Mouse (Mus musculus) layer of hippocampus, postnatal 36 days (tissue): ENCODE results near the gene Zdhhc5. TPM values are rescaled to one million over a fixed set of nuclear protein-coding genes. Genes with fewer than 3 reads are reported as not detected.

Experiments
- DNase-seq, 2 experiments: peaks; one replicate each; pipeline ENCODE4 v3.0.0; 2022
- microRNA-seq, 2 experiments: library from miRNA; unstranded; fragments of <30 nt; microRNA quantifications; one replicate each; pipeline ENCODE4 v1.2.0; 2021
- total RNA-seq, 2 experiments: library from RNA; stranded (reverse); gene quantifications; 2 replicates each; pipeline ENCODE4 v1.2.3; 2021

Gene Zdhhc5
- total RNA-seq, 2 experiments from 2014 or later = 37.1 to 38.9 TPM

DNA sequence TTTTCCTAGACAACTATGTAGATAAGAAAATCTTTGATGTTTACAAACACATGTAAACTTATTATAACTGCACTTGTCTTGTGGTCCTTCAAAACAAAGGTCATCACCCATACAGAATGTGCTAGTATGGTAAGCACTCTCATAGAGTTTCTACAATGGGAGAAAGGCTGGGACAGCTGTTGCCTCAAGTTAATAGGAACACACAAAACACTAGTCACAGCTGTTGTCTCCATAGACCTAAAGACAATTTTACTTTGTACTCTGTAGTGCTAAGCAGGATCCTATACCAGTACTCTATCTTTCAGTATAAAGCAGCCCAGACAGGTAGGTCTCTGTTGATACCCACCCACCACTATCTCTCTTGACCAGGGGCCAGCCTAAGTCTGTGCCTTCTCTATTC lies 74.1 kb downstream of the Zdhhc5 start:
- no peak for DNase-seq

DNA sequence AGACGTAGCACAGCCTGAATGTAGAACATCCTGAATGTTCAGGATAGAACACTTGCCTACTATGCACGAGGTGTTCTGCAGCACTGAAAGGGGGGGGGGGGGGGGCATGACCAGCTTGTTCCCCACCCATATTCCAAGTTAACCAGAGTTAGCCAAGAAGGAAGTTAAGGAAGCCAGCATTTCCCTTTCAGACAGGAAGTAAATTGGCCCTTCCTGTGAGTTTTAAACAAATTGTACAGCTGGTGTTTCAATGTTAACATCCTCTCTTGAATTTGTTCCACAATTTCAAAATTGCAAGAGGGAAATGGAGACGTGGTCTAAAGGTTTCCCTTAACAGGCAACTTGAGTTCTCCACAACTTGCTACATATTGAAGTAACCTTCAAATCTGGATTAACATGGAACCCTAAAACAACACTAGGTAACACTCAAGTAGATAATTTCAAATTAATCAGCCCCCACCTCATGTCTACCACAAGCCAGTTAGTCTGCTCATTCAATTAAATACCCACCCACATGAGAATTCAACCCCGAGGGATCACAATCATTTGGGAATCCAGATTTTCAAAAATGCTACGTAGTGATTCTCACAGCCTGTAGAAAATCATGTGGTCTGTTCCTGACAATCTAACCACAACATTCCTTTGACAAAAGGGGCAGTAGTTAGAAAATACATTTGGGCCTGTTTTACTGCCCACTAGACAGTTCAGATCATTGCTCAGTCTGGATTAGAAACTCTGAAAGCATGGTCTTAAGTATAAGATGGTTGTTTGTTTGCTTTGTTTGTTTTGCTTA lies 76.4 kb downstream of the Zdhhc5 start:
- no peak for DNase-seq

Small RNAs within 50 kb of the gene (microRNA-seq; reads per million reads assigned to microRNA genes)
- 2,226 to 3,230 reads per million in 2 experiments for gene Mir130a

Other genes with a start within 250 kb of the Zdhhc5 start
- gene Tfpi, start 238.4 kb downstream of the Zdhhc5 start, total RNA-seq = 1 to 10 TPM; 3.3 to 3.7 TPM
- gene Ctnnd1, start 64.4 kb downstream of the Zdhhc5 start, total RNA-seq = 10 to 100 TPM; 50.8 to 53.1 TPM
- not detected for gene Btbd18, start 56.1 kb downstream of the Zdhhc5 start, total RNA-seq
- gene Selenoh, start 44.4 kb downstream of the Zdhhc5 start, total RNA-seq = 10 to 100 TPM; 26.7 to 28.3 TPM
- 1 to 10 TPM; 3.8 to 3.9 TPM for gene Gm28635, start 37.1 kb downstream of the Zdhhc5 start, total RNA-seq
- gene Med19, start 36.8 kb downstream of the Zdhhc5 start, total RNA-seq = 10 to 100 TPM; 29.5 to 32.2 TPM
- gene Tmx2, start 36.0 kb downstream of the Zdhhc5 start, total RNA-seq = 100 to 1,000 TPM; 225 to 252 TPM
- gene Clp1, start 12.2 kb upstream of the Zdhhc5 start, total RNA-seq = 1 to 10 TPM; 8.7 to 10.0 TPM
- 10 to 100 TPM; 79.7 to 82.7 TPM for gene Ypel4, start 18.9 kb upstream of the Zdhhc5 start, total RNA-seq
- 1 to 10 TPM; 2.8 to 3.4 TPM for gene Gm19426, start 28.5 kb upstream of the Zdhhc5 start, total RNA-seq
- 1 to 10 TPM; 5.5 to 7.5 TPM for gene Serping1, start 60.3 kb upstream of the Zdhhc5 start, total RNA-seq
- 1 to 10 TPM; 4.2 to 4.3 TPM for gene Ube2l6, start 83.6 kb upstream of the Zdhhc5 start, total RNA-seq
- gene Smtnl1, start 107.5 kb upstream of the Zdhhc5 start, total RNA-seq = not detected
- gene Timm10, start 111.8 kb upstream of the Zdhhc5 start, total RNA-seq = 10 to 100 TPM; 45.0 to 48.7 TPM
- gene Slc43a1, start 123.7 kb upstream of the Zdhhc5 start, total RNA-seq = 1 to 10 TPM in 1 of 2 experiments, under 1 TPM in 1; 0.48 to 1.2 TPM
- 10 to 100 TPM; 91.2 to 94.8 TPM for gene Rtn4rl2, start 171.5 kb upstream of the Zdhhc5 start, total RNA-seq
- 1 to 10 TPM in 1 of 2 experiments, under 1 TPM in 1; 0.37 to 2.6 TPM for gene Slc43a3, start 221.4 kb upstream of the Zdhhc5 start, total RNA-seq